Mouse (Mus musculus) MEL (cell line): ENCODE data around the gene Dyrk3. TPM values are rescaled to one million over a fixed set of nuclear protein-coding genes. Genes with fewer than 3 reads are reported as not detected.

Source experiments
- DNase-seq: peaks from one replicate; pipeline ENCODE4 v3.0.0; 2011; ENCODE audit warnings: low read depth, low spot score
- H3K27ac ChIP-seq: 2 replicates; pipeline ENCODE4 v1.5.1; 2012; ENCODE audit warnings: low read depth, mild to moderate bottlenecking, control low read depth, low read length, moderate library complexity; ENCODE audit not compliant: control insufficient read depth
- H3K27me3 ChIP-seq, 2 experiments: fragments of 150-350 bp in 1 of 2; sonication (generic) in 1 of 2; 2 replicates each; pipeline ENCODE4 v1.6.1; 2012; ENCODE audit warnings: low read length in 2 of 2, mild to moderate bottlenecking in 2 of 2, improper control_type of control experiment in 1 of 2, moderate library complexity in 1 of 2; ENCODE audit not compliant: insufficient read depth in 2 of 2, control insufficient read depth in 1 of 2
- H3K36me3 ChIP-seq, 2 experiments: 2 replicates each; pipeline ENCODE4 v1.6.1; 2012 to 2014; ENCODE audit warnings: low read length in 2 of 2, improper control_type of control experiment in 1 of 2, inconsistent platforms in 1 of 2, mild to moderate bottlenecking in 1 of 2; ENCODE audit not compliant: insufficient read depth in 2 of 2, control insufficient read depth in 1 of 2
- H3K4me1 ChIP-seq, 2 experiments: fragments of 150-350 bp in 1 of 2; sonication (generic) in 1 of 2; 2 replicates each; pipeline ENCODE4 v1.6.1; 2012; ENCODE audit warnings: low read length in 2 of 2, improper control_type of control experiment in 1 of 2, mild to moderate bottlenecking in 1 of 2; ENCODE audit not compliant: insufficient read depth in 2 of 2, control insufficient read depth in 1 of 2
- H3K4me3 ChIP-seq, 2 experiments: fragments of 150-350 bp in 1 of 2; sonication (generic) in 1 of 2; 2 replicates each; pipeline ENCODE4 v1.5.1; 2012; ENCODE audit warnings: low read depth in 2 of 2, low read length in 2 of 2, mild to moderate bottlenecking in 2 of 2, moderate library complexity in 2 of 2, control low read depth in 1 of 2, improper control_type of control experiment in 1 of 2; ENCODE audit not compliant: control insufficient read depth in 1 of 2, insufficient read depth in 1 of 2
- H3K79me2 ChIP-seq: 2 replicates; pipeline ENCODE4 v1.6.1; 2012; ENCODE audit warnings: mild to moderate bottlenecking, low read length, moderate library complexity; ENCODE audit not compliant: control insufficient read depth, poor library complexity, insufficient read depth
- H3K9ac ChIP-seq: 2 replicates; pipeline ENCODE4 v1.6.1; 2012; ENCODE audit warnings: low read depth, mild to moderate bottlenecking, control low read depth, low read length, moderate library complexity; ENCODE audit not compliant: control insufficient read depth, poor library complexity, severe bottlenecking
- H3K9me3 ChIP-seq: fragments of 150-350 bp; sonication (generic); replicated peaks from 2 replicates; pipeline ENCODE4 v1.6.1; 2012; ENCODE audit warnings: mild to moderate bottlenecking, low read length, improper control_type of control experiment, moderate library complexity; ENCODE audit not compliant: insufficient read depth
- BHLHE40 ChIP-seq: IDR thresholded peaks from 2 replicates; pipeline ENCODE4 v1.6.1; 2012; ENCODE audit warnings: low read depth, mild to moderate bottlenecking, inconsistent platforms, low read length, improper control_type of control experiment, borderline replicate concordance
- CHD1 ChIP-seq: IDR thresholded peaks from 2 replicates; pipeline ENCODE4 v1.6.1; 2012; ENCODE audit warnings: low read depth, mild to moderate bottlenecking, inconsistent platforms, low read length, improper control_type of control experiment
- CHD2 ChIP-seq: IDR thresholded peaks from 2 replicates; pipeline ENCODE4 v1.6.1; 2011; ENCODE audit warnings: low read length, improper control_type of control experiment
- CTCF ChIP-seq, 3 experiments: IDR thresholded peaks in 2 of 3; conservative IDR thresholded peaks in 1 of 3; 2 replicates each; pipeline ENCODE4 v1.5.1; 2011 to 2012; ENCODE audit warnings: low read length in 3 of 3, low read depth in 2 of 3, mild to moderate bottlenecking in 2 of 3, improper control_type of control experiment in 1 of 3, inconsistent platforms in 1 of 3, mixed read lengths in 1 of 3, moderate library complexity in 1 of 3; ENCODE audit not compliant: control insufficient read depth in 1 of 3, insufficient read depth in 1 of 3, poor library complexity in 1 of 3, severe bottlenecking in 1 of 3
- E2F4 ChIP-seq: IDR thresholded peaks from 2 replicates; pipeline ENCODE4 v1.6.1; 2011; ENCODE audit warnings: low read depth, low read length, improper control_type of control experiment, borderline replicate concordance
- ELF1 ChIP-seq: IDR thresholded peaks from 2 replicates; pipeline ENCODE4 v1.6.1; 2014; ENCODE audit warnings: low read depth, mild to moderate bottlenecking, inconsistent platforms, low read length, improper control_type of control experiment, moderate library complexity
- EP300 ChIP-seq, 2 experiments: IDR thresholded peaks; 2 replicates each; pipeline ENCODE4 v1.6.1; 2011; ENCODE audit warnings: improper control_type of control experiment in 2 of 2, low read length in 2 of 2, low read depth in 1 of 2, mild to moderate bottlenecking in 1 of 2
- ETS1 ChIP-seq: IDR thresholded peaks from 2 replicates; pipeline ENCODE4 v1.6.1; 2012; ENCODE audit warnings: low read depth, mild to moderate bottlenecking, inconsistent platforms, low read length, improper control_type of control experiment, moderate library complexity
- GABPA ChIP-seq: IDR thresholded peaks from 2 replicates; pipeline ENCODE4 v1.6.1; 2012; ENCODE audit warnings: low read depth, mild to moderate bottlenecking, inconsistent platforms, low read length, improper control_type of control experiment, moderate library complexity
- HCFC1 ChIP-seq: IDR thresholded peaks from 2 replicates; pipeline ENCODE4 v1.6.1; 2012; ENCODE audit warnings: low read depth, mild to moderate bottlenecking, inconsistent platforms, low read length, improper control_type of control experiment, moderate library complexity
- KAT2A ChIP-seq: conservative IDR thresholded peaks from 2 replicates; pipeline ENCODE4 v1.6.1; 2012; ENCODE audit warnings: low read depth, low read length, improper control_type of control experiment, inconsistent platforms
- MAFK ChIP-seq: IDR thresholded peaks from 2 replicates; pipeline ENCODE4 v1.6.1; 2011; ENCODE audit warnings: low read depth, mild to moderate bottlenecking, low read length, improper control_type of control experiment, borderline replicate concordance
- MAX ChIP-seq: IDR thresholded peaks from 2 replicates; pipeline ENCODE4 v1.6.1; 2011; ENCODE audit warnings: low read length, improper control_type of control experiment
- MAZ ChIP-seq: IDR thresholded peaks from 2 replicates; pipeline ENCODE4 v1.6.1; 2012; ENCODE audit warnings: low read depth, mild to moderate bottlenecking, inconsistent platforms, low read length, improper control_type of control experiment
- MXI1 ChIP-seq: IDR thresholded peaks from 2 replicates; pipeline ENCODE4 v1.6.1; 2011; ENCODE audit warnings: mild to moderate bottlenecking, low read depth, low read length, improper control_type of control experiment
- NELFE ChIP-seq: IDR thresholded peaks from 2 replicates; pipeline ENCODE4 v1.6.1; 2011; ENCODE audit warnings: low read depth, low read length, improper control_type of control experiment
- POLR2A ChIP-seq, 2 experiments: IDR thresholded peaks; 2 replicates each; pipeline ENCODE4 v1.6.1; 2011 to 2012; ENCODE audit warnings: low read length in 2 of 2, mild to moderate bottlenecking in 2 of 2, control low read depth in 1 of 2, improper control_type of control experiment in 1 of 2, low read depth in 1 of 2, moderate library complexity in 1 of 2; ENCODE audit not compliant: control insufficient read depth in 1 of 2, insufficient read depth in 1 of 2, poor library complexity in 1 of 2
- POLR2AphosphoS2 ChIP-seq: IDR thresholded peaks from 2 replicates; pipeline ENCODE4 v1.6.1; 2011; ENCODE audit warnings: low read length, improper control_type of control experiment
- RCOR1 ChIP-seq: IDR thresholded peaks from 2 replicates; pipeline ENCODE4 v1.6.1; 2012; ENCODE audit warnings: low read depth, mild to moderate bottlenecking, inconsistent platforms, low read length, improper control_type of control experiment
- SIN3A ChIP-seq: IDR thresholded peaks from 2 replicates; pipeline ENCODE4 v1.6.1; 2012; ENCODE audit warnings: low read length, improper control_type of control experiment, inconsistent platforms
- SMC3 ChIP-seq: IDR thresholded peaks from 2 replicates; pipeline ENCODE4 v1.6.1; 2011; ENCODE audit warnings: low read depth, low read length, improper control_type of control experiment
- TBP ChIP-seq: IDR thresholded peaks from 2 replicates; pipeline ENCODE4 v1.8.0; 2011; ENCODE audit warnings: low read depth, low read length, improper control_type of control experiment
- TCF12 ChIP-seq: IDR thresholded peaks from 2 replicates; pipeline ENCODE4 v1.6.1; 2014; ENCODE audit warnings: low read depth, mild to moderate bottlenecking, inconsistent platforms, low read length, improper control_type of control experiment, moderate library complexity
- USF1 ChIP-seq: IDR thresholded peaks from 2 replicates; pipeline ENCODE4 v1.6.1; 2014; ENCODE audit warnings: low read depth, mild to moderate bottlenecking, inconsistent platforms, low read length, improper control_type of control experiment, moderate library complexity
- ZC3H11A ChIP-seq: IDR thresholded peaks from 2 replicates; pipeline ENCODE4 v1.6.1; 2012; ENCODE audit warnings: low read depth, mild to moderate bottlenecking, inconsistent platforms, low read length, improper control_type of control experiment
- ZMIZ1 ChIP-seq: IDR thresholded peaks from 2 replicates; pipeline ENCODE4 v1.6.1; 2012; ENCODE audit warnings: low read depth, mild to moderate bottlenecking, inconsistent platforms, low read length, improper control_type of control experiment, moderate library complexity
- polyA plus RNA-seq, 2 experiments: library from polyadenylated mRNA; stranded (reverse) in 1 of 2; unstranded in 1 of 2; fragments of >175 nt in 1 of 2; fragments of >200 nt in 1 of 2; gene quantifications; 2 replicates each; pipeline versions ENCODE4 v1.2.1 to v1.2.4; 2012; ENCODE audit warnings: low replicate concordance in 2 of 2, low read depth in 1 of 2; ENCODE audit not compliant: insufficient read length in 2 of 2, insufficient read depth in 1 of 2, missing spikeins in 1 of 2
- total RNA-seq: library from RNA; depleted of rRNA; stranded (reverse); fragments of 300-350 nt; gene quantifications from 2 replicates; pipeline ENCODE4 v1.2.3, GENCODE M21; 2012

Gene Dyrk3
- total and polyA plus RNA-seq, 3 experiments, result 8.6 to 11.8 TPM; not detected in 1

GRCm38 (mm10) chr1:131153018-131153629 is 15.0 kb upstream of the Dyrk3 start, which contains the start of gene Eif2d:
Eif2d (plus strand) TSS chr1:131153181.
- no peak; the same call in 1 of the 2 replicates for TF ChIP-seq KAT2A
- TF ChIP-seq CHD1, result no peak
- 0 out of 2 replicates have a peak, but pooled peaks have one; percentile 38 for TF ChIP-seq USF1
- TF ChIP-seq GABPA, result no peak
- TF ChIP-seq MAX, result peak; percentile 73
- TF ChIP-seq EP300 (IDR thresholded peaks at IDR 0.05; ENCODE audit: low read depth in 1 of 2, low read length in 2 of 2), result peak in 1 of 2 experiments; percentile 34; a peak in 1 of 4 replicates
- peak; percentile 77 to 93 for TF ChIP-seq POLR2A (IDR thresholded peaks at IDR 0.05; ENCODE audit: control insufficient read depth in 1 of 2, insufficient read depth in 1 of 2, low read depth in 1 of 2, low read length in 2 of 2, poor library complexity in 1 of 2)
- TF ChIP-seq TCF12, result peak; percentile 72
- TF ChIP-seq CHD2, result no peak
- TF ChIP-seq E2F4, result peak; percentile 57; the same call in 1 of the 2 replicates
- peak; percentile 91 for TF ChIP-seq ELF1
- peak; percentile 80 for TF ChIP-seq MXI1
- TF ChIP-seq TBP, result peak; percentile 80
- TF ChIP-seq CTCF (IDR thresholded peaks at IDR 0.05 in 2 of 3, conservative IDR thresholded peaks at IDR 0.05 in 1 of 3; ENCODE audit: control insufficient read depth in 1 of 3, insufficient read depth in 1 of 3, low read depth in 2 of 3, low read length in 3 of 3, poor library complexity in 1 of 3, severe bottlenecking in 1 of 3), result no peak
- TF ChIP-seq ETS1, result peak; percentile 66
- no peak for TF ChIP-seq SMC3
- peak; percentile 87 for TF ChIP-seq HCFC1
- no peak for TF ChIP-seq MAFK
- TF ChIP-seq ZMIZ1, result peak; percentile 87
- TF ChIP-seq ZC3H11A, result no peak
- peak; percentile 96 for TF ChIP-seq SIN3A
- TF ChIP-seq BHLHE40, result no peak
- peak; percentile 74; the same call in 1 of the 2 replicates for TF ChIP-seq POLR2AphosphoS2
- TF ChIP-seq RCOR1, result peak; percentile 22; the same call in 1 of the 2 replicates
- peak; percentile 87 for TF ChIP-seq NELFE
- peak; percentile 77 for TF ChIP-seq MAZ
- H3K9ac ChIP-seq, result peak within 1 kb of the TSS; percentile 82
- DNase-seq, result peak; percentile 94
- H3K79me2 ChIP-seq, result peaks cover 10% of the 10 kb centered on the region
- peaks cover 3 to 6% of the 10 kb centered on the region in 2 experiments for H3K4me1 ChIP-seq
- H3K4me3 ChIP-seq, result peak within 1 kb of the TSS; percentile 77 to 81
- H3K27me3 ChIP-seq, result no peaks in the 10 kb centered on the region
- peak within 1 kb of the TSS; percentile 55 for H3K27ac ChIP-seq
- H3K36me3 ChIP-seq, result peaks cover 0 to 9% of the 10 kb centered on the region in 2 experiments; a peak in 1 of 4 replicates
- H3K9me3 ChIP-seq, result no peaks in the 10 kb centered on the region
